Mouse (Mus musculus) E14TG2a.4 (cell line): ENCODE data around the gene Satb2.

Experiments used
- H3K27me3 ChIP-seq: 2 replicates; pipeline ENCODE4 v1.6.1; 2014; ENCODE audit warnings: low read length, control low read depth; ENCODE audit not compliant: insufficient read depth
- H3K36me3 ChIP-seq: 2 replicates; pipeline ENCODE4 v1.6.1; 2014; ENCODE audit warnings: low read length, control low read depth; ENCODE audit not compliant: insufficient read depth
- H3K4me1 ChIP-seq: replicated peaks from 2 replicates; pipeline ENCODE4 v1.6.1; 2014; ENCODE audit warnings: low read depth, low read length, control low read depth
- H3K4me3 ChIP-seq: replicated peaks from 2 replicates; pipeline ENCODE4 v1.5.1; 2014; ENCODE audit warnings: mild to moderate bottlenecking, low read length
- H3K9me3 ChIP-seq: 2 replicates; pipeline ENCODE4 v1.6.1; 2014; ENCODE audit warnings: low read length, control low read depth
- CTCF ChIP-seq: conservative IDR thresholded peaks from 2 replicates; pipeline ENCODE4 v1.5.1; 2014; ENCODE audit warnings: low read length
- NANOG ChIP-seq: IDR thresholded peaks from 2 replicates; pipeline ENCODE4 v1.6.1; 2014; ENCODE audit warnings: borderline replicate concordance, low read length, mixed read lengths
- POU5F1 ChIP-seq: IDR thresholded peaks from 2 replicates; pipeline ENCODE4 v1.6.1; 2014; ENCODE audit warnings: low read length, borderline replicate concordance

Gene Satb2

GRCm38 (mm10) chr1:56970740-56971141, 7.7 kb downstream of the Satb2 start:
- H3K36me3 ChIP-seq = no peaks in the 10 kb centered on the region
- peaks cover 70% of the 10 kb centered on the region for H3K27me3 ChIP-seq
- H3K9me3 ChIP-seq = no peaks in the 10 kb centered on the region
- peaks cover 36% of the 10 kb centered on the region for H3K4me1 ChIP-seq
- TF ChIP-seq NANOG (no peak), POU5F1 (no peak), CTCF (no peak)
- H3K4me3 ChIP-seq = peak overlapping the region; percentile 90

DNA sequence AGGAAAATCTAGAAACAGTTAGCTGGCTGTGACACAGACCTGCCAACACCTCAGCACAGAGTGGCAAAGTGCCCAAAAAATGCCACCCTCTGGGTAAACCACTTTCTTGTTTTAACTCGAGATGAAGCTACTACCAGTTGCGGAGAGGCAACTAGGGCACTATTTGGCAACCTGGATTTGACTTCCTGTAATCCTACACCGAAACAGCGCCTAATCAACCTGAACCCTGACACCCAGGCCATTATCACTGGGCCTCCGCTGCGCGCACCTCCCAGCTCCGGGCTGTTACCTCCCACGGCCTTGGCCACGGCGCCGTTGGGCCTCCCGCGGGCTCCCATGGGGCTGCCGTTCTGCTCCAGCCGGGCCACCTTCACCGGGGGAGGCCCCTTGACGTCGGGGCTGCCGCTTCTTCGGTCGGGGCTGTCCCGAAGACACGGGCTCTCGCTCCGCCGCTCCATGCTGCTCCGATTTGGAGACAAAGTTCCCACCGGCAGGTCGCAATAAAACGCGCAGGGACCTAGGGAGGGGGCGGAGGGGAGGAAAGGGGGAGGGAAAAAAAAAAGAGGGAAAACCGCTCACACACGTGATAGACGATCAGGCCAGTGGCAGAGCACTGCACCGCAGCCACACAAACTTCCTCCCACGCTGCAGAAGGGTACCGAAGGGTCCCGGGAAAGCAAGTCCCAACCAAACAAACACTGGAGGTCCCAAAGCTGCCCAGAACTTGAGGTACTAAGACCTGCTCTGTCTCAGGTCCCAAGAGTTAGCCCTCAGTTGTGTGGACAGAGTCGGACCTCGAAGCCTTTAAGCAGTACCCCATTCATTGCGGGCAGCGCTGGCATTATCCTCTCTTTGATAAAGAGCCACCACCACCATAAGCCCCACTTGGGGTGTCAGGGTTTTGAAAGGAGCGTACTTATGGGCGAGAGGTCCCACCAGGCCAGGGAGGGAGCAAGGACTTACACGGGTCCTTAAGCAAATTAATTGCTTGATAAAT, 8.8 kb downstream of the Satb2 start:
- H3K9me3 ChIP-seq = no peaks in the 10 kb centered on the region
- peak overlapping the region; percentile 75 for H3K4me3 ChIP-seq
- no peaks in the 10 kb centered on the region for H3K36me3 ChIP-seq
- TF ChIP-seq NANOG (no peak), POU5F1 (no peak), CTCF (no peak)
- peaks cover 29% of the 10 kb centered on the region for H3K4me1 ChIP-seq
- peaks cover 64% of the 10 kb centered on the region for H3K27me3 ChIP-seq

DNA sequence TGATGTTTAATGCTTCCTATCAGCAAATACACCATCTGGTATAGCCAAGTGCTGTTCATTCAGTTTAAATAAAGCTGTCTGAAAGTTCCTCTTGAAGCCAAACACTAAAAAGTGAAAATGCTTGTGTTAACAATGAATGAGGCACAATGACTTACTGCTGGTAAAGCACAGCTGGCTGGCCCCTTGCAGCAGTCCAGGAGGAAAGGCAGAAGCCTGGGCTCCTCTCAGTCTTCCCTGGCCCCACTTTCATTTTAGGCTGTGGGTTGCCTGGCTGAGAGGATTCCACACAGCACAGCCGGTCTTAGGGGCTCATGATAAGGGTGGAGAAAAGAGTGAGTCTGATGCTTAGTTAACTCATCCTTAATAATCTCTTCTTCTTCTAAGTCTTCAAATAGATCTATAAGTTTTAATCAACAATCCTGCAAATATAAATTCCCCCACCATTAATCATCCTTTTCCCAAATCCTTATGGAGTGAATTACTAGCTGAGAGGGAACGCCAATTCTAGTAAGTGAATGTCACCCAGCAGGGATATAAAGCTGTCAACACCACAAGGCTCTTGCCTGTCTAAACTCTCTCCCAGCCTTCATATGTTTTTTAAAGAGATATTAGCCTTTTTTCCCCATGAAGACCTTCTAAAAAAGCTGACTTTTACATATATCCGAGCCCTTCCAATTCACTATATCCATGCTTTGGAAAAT, 12.4 kb downstream of the Satb2 start:
- peaks cover 20% of the 10 kb centered on the region for H3K4me1 ChIP-seq
- TF ChIP-seq CTCF = no peak
- H3K27me3 ChIP-seq = peaks cover 46% of the 10 kb centered on the region
- no peak overlapping the region for H3K4me3 ChIP-seq
- H3K36me3 ChIP-seq = no peaks in the 10 kb centered on the region
- no peaks in the 10 kb centered on the region for H3K9me3 ChIP-seq

DNA sequence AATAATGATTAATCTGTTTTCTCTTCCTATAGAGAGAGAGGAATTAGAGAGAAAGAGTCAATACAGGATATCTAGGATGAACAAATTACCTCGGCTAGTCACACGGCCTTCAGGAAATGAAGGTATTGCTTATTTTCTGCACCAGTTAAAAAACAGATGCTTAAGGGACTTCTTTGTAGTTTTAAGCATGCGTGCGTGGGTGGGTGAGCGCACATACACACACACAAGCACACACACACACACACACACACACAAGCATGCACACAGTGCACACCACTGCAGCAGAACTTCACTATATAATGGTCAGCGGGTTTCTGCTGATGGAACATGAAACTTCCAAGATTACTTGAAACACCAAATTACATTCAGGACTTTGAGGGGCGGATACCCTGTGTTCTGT, 14.0 kb downstream of the Satb2 start:
- H3K36me3 ChIP-seq = no peaks in the 10 kb centered on the region
- H3K4me3 ChIP-seq = no peak overlapping the region
- H3K27me3 ChIP-seq = peaks cover 31% of the 10 kb centered on the region
- no peak for TF ChIP-seq POU5F1
- no peak for TF ChIP-seq CTCF
- no peak for TF ChIP-seq NANOG
- H3K9me3 ChIP-seq = no peaks in the 10 kb centered on the region
- H3K4me1 ChIP-seq = peaks cover 6% of the 10 kb centered on the region; the same call in 1 of the 2 replicates

DNA sequence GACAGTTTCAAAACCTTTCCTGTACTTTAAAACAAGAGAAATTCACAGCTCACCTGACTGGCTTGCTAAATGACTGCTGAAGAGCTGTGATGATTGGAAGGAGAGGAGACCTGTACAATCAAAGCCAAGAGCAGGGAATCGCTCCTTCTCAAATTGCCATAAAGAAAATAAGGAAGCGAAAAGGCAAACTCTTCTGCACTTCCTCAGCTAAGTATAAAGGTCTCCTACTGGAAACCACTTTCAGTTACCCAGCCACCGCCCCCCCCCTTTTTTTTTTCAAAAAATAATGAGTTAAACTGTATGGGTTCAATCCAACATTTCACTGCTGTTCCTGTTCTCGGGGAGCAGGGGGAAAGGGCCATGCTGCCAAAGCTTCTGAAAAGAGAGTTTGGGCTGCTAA, 15.2 kb downstream of the Satb2 start:
- no peaks in the 10 kb centered on the region for H3K36me3 ChIP-seq
- no peak overlapping the region for H3K4me3 ChIP-seq
- no peaks in the 10 kb centered on the region for H3K4me1 ChIP-seq
- no peaks in the 10 kb centered on the region for H3K9me3 ChIP-seq
- peaks cover 21% of the 10 kb centered on the region for H3K27me3 ChIP-seq
- no peak for TF ChIP-seq NANOG
- no peak for TF ChIP-seq CTCF
- no peak for TF ChIP-seq POU5F1

DNA sequence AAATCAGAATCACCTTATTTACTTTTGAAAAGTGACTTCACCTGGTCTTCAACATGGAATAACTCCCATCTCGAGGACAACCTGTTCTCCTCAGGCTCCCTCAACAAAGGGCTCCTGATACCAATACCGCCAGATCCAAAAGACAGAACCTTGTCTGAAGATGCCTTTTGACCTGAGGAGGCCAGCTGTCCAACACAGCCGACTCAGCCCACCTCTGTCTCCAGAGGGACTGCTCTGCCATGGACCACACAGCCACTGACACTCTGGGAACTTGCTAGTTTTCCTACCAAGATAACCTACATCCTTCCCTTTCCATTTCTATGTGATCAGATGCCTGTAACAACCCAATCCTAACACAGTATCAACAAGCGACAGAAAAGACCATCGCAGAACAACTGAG, 19.5 kb downstream of the Satb2 start:
- no peak for TF ChIP-seq POU5F1
- TF ChIP-seq CTCF = no peak
- TF ChIP-seq NANOG = no peak
- H3K9me3 ChIP-seq = no peaks in the 10 kb centered on the region
- peaks cover 18% of the 10 kb centered on the region for H3K4me1 ChIP-seq
- no peak overlapping the region for H3K4me3 ChIP-seq
- no peaks in the 10 kb centered on the region for H3K36me3 ChIP-seq
- H3K27me3 ChIP-seq = no peaks in the 10 kb centered on the region; the same call in 1 of the 2 replicates

- no peak for TF ChIP-seq POU5F1
- TF ChIP-seq CTCF = no peak
- no peak for TF ChIP-seq NANOG
- Histone ChIP-seq H3K36me3 (no peaks in the 10 kb centered on the region), H3K27me3 (no peaks in the 10 kb centered on the region; the same call in 1 of the 2 replicates), H3K9me3 (no peaks in the 10 kb centered on the region), H3K4me1 (peaks cover 28% of the 10 kb centered on the region), H3K4me3 (no peak overlapping the region)
Observed at GRCm38 (mm10) chr1:56957942-56958341, 20.5 kb downstream of the Satb2 start.

DNA sequence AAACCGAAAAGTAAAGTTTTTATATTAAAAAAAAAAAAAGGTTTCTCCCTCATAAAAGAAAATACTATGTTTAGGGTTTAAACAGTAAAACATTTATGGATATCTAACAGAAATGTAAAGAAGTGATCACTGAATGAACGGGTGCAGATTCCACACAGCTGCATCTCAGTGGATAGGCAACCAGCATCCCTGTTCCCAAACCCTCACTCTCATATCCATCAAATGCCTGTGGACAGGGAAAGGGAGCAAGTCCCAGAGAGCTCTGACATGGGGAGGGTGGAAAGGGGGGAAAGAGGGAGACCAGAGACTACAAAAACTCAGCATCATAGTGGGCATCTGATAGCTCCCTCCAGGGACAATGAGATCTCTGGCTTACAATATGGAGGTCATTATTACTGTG, 21.6 kb downstream of the Satb2 start:
- Histone ChIP-seq H3K4me1 (peaks cover 32% of the 10 kb centered on the region), H3K36me3 (no peaks in the 10 kb centered on the region), H3K9me3 (no peaks in the 10 kb centered on the region), H3K4me3 (no peak overlapping the region), H3K27me3 (no peaks in the 10 kb centered on the region; the same call in 1 of the 2 replicates)
- TF ChIP-seq POU5F1 = no peak
- TF ChIP-seq CTCF = no peak
- no peak for TF ChIP-seq NANOG
